Mouse (Mus musculus) hindbrain, postnatal 0 days (tissue): ENCODE data around the gene Foxp1. TPM values are rescaled to one million over a fixed set of nuclear protein-coding genes. Genes with fewer than 3 reads are reported as not detected.

Source experiments
- ATAC-seq: fragments of 200-750 bp; cut with Nextera tagmentation; 2 replicates; pipeline ENCODE4 v1.8.0; 2017; ENCODE audit warnings: mild to moderate bottlenecking, moderate TSS enrichment, moderate library complexity
- DNase-seq: peaks from one replicate; pipeline ENCODE4 v3.0.0-alpha.2; 2015; ENCODE audit warnings: low spot score
- H3K27ac ChIP-seq: fragments of 300-500 bp; sonication (generic); 2 replicates; pipeline ENCODE4 v1.5.1; 2014; ENCODE audit warnings: mild to moderate bottlenecking
- H3K27me3 ChIP-seq: fragments of 300-500 bp; sonication (generic); 2 replicates; pipeline ENCODE4 v1.6.1; 2014; ENCODE audit warnings: low read length, mixed read lengths; ENCODE audit not compliant: insufficient read depth
- H3K36me3 ChIP-seq: fragments of 300-500 bp; sonication (generic); 2 replicates; pipeline ENCODE4 v1.6.1; 2014; ENCODE audit warnings: low read length, mixed read lengths; ENCODE audit not compliant: insufficient read depth
- H3K4me1 ChIP-seq: fragments of 300-500 bp; sonication (generic); 2 replicates; pipeline ENCODE4 v1.6.1; 2014; ENCODE audit warnings: antibody characterized with exemption, low read length, mixed read lengths; ENCODE audit not compliant: insufficient read depth
- H3K4me2 ChIP-seq: fragments of 300-500 bp; sonication (generic); 2 replicates; pipeline ENCODE4 v1.6.1; 2014; ENCODE audit warnings: low read depth, mild to moderate bottlenecking, low read length, moderate library complexity, mixed read lengths
- H3K4me3 ChIP-seq: fragments of 300-500 bp; sonication (generic); 2 replicates; pipeline ENCODE4 v1.5.1; 2014; ENCODE audit warnings: low read length
- H3K9ac ChIP-seq: fragments of 300-500 bp; sonication (generic); replicated peaks from 2 replicates; pipeline ENCODE4 v1.6.1; 2014; ENCODE audit warnings: mild to moderate bottlenecking, low read length, moderate library complexity, mixed read lengths
- H3K9me3 ChIP-seq: fragments of 300-500 bp; sonication (generic); 2 replicates; pipeline ENCODE4 v1.6.1; 2016; ENCODE audit warnings: low read length, mixed read lengths
- CTCF ChIP-seq: IDR thresholded peaks from 2 replicates; pipeline ENCODE4 v1.5.1; 2016; ENCODE audit warnings: antibody characterized with exemption, control low read depth, low read depth
- WGBS: fragments of 180-500 bp; shearing (Covaris S2); extraction: QIAGEN DNeasy Blood & Tissue Kit; methylation state at CpG from one replicate; pipeline ENCODE4 v1.1.7; 2014; 5-methylcytosine and 5-hydroxymethylcytosine counted together
- polyA plus RNA-seq: library from polyadenylated mRNA; unstranded; fragments of >200 nt; fragmentation: Nextera tagmentation; extraction: Ambion mirVana; gene quantifications from 2 replicates; pipeline ENCODE4 v1.2.1, GENCODE M21; 2015
- total RNA-seq: library from RNA; depleted of rRNA; stranded (reverse); fragments of >200 nt; gene quantifications from 2 replicates; pipeline ENCODE4 v1.2.3, GENCODE M21; 2014

Foxp1 gene
- total and polyA plus RNA-seq, 2 experiments from 2014 or later: 53.6 to 54.8 TPM

DNA sequence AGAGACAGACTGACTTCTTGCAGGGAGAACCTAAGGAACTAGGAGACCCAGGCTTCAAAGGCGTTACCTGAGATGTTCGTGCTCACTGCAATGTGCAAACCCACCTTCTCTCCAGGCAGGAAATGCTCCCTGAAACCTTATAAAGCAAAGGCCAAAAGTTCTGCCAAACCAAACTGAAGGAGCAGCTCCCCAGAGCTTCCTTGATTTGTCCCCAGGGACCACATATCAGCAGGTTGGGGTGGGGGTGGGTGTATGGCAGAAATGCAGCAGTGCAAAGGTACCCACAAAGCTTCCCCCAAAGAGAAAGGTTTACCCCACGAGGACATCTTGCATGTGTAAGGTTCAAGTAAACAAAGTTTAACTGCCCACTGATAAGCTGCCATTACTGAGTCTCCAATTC, 184.3 kb downstream of the Foxp1 start:
- Histone ChIP-seq H3K9ac (no peak overlapping the region), H3K27ac (no peak overlapping the region), H3K4me2 (no peak overlapping the region), H3K27me3 (no peaks in the 10 kb centered on the region), H3K9me3 (no peaks in the 10 kb centered on the region), H3K4me1 (no peaks in the 10 kb centered on the region), H3K4me3 (no peak overlapping the region), H3K36me3 (no peaks in the 10 kb centered on the region)
- DNase-seq (no peak), ATAC-seq (no peak)
- WGBS: 59% methylated on average over 3 of the region's 3 CpGs
- no peak for TF ChIP-seq CTCF

- Histone ChIP-seq H3K4me3 (no peak overlapping the region), H3K4me2 (no peak overlapping the region), H3K36me3 (no peaks in the 10 kb centered on the region), H3K27me3 (no peaks in the 10 kb centered on the region), H3K4me1 (no peaks in the 10 kb centered on the region), H3K9me3 (no peaks in the 10 kb centered on the region), H3K27ac (no peak overlapping the region), H3K9ac (no peak overlapping the region)
- no peak for ATAC-seq
- no peak for DNase-seq
- WGBS: 61% methylated on average over 6 of the region's 6 CpGs
- TF ChIP-seq CTCF: no peak
Observed at GRCm38 (mm10) chr6:99337575-99337974, 184.9 kb downstream of the Foxp1 start.

DNA sequence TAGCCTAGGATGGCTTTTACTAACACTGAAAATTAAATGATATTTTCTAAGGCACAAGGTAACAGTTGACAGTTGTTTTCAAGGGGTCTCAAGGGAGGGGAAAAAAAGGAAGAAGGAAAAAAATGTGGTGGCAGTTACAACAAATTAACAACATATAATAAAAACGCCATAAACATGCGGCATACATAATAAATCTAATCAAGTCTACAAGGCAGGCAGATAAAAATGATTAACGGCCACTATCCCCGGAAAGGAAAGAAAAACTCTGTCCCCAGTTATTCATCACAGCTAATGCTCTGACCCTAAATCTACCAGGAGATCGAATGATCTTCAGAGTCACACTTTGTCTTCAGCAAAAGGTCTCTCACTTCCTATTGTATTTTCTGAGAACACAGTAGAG, 186.3 kb downstream of the Foxp1 start:
- no peak for DNase-seq
- no peak overlapping the region for H3K27ac ChIP-seq
- no peak overlapping the region for H3K4me2 ChIP-seq
- 62% methylated on average over 5 of the region's 5 CpGs for WGBS
- H3K4me3 ChIP-seq: no peak overlapping the region
- no peaks in the 10 kb centered on the region for H3K4me1 ChIP-seq
- H3K9ac ChIP-seq: no peak overlapping the region
- H3K27me3 ChIP-seq: no peaks in the 10 kb centered on the region
- no peak for TF ChIP-seq CTCF
- no peaks in the 10 kb centered on the region for H3K36me3 ChIP-seq
- no peak for ATAC-seq
- H3K9me3 ChIP-seq: no peaks in the 10 kb centered on the region

- TF ChIP-seq CTCF: no peak
- ATAC-seq: no peak
Observed at GRCm38 (mm10) chr6:99335174-99335830, 187.2 kb downstream of the Foxp1 start.

GRCm38 (mm10) chr6:99334255-99334654, 188.3 kb downstream of the Foxp1 start:
- Histone ChIP-seq H3K4me1 (no peaks in the 10 kb centered on the region), H3K9me3 (no peaks in the 10 kb centered on the region), H3K4me2 (no peak overlapping the region), H3K4me3 (no peak overlapping the region), H3K27ac (no peak overlapping the region), H3K36me3 (no peaks in the 10 kb centered on the region), H3K27me3 (no peaks in the 10 kb centered on the region), H3K9ac (no peak overlapping the region)
- DNase-seq (no peak), ATAC-seq (no peak)
- WGBS: 98% methylated on average over 3 of the region's 3 CpGs
- TF ChIP-seq CTCF: no peak

More at GRCm38 (mm10) chr6:99335174-99335830, 187.2 kb downstream of the Foxp1 start:
- Histone ChIP-seq H3K9me3 (no peaks in the 10 kb centered on the region), H3K4me3 (no peak overlapping the region), H3K36me3 (no peaks in the 10 kb centered on the region), H3K27me3 (no peaks in the 10 kb centered on the region), H3K4me1 (no peaks in the 10 kb centered on the region), H3K27ac (no peak overlapping the region), H3K9ac (no peak overlapping the region), H3K4me2 (no peak overlapping the region)
- no peak for DNase-seq
- WGBS: 71% methylated on average over 13 of the region's 13 CpGs

GRCm38 (mm10) chr6:99333127-99333526, 189.4 kb downstream of the Foxp1 start:
- no peak for TF ChIP-seq CTCF
- Histone ChIP-seq H3K9me3 (no peaks in the 10 kb centered on the region), H3K4me2 (no peak overlapping the region), H3K9ac (no peak overlapping the region), H3K27ac (no peak overlapping the region), H3K27me3 (no peaks in the 10 kb centered on the region), H3K4me1 (no peaks in the 10 kb centered on the region), H3K4me3 (no peak overlapping the region), H3K36me3 (no peaks in the 10 kb centered on the region)
- WGBS: 89% methylated on average over 5 of the region's 5 CpGs
- DNase-seq (no peak), ATAC-seq (no peak)

DNA sequence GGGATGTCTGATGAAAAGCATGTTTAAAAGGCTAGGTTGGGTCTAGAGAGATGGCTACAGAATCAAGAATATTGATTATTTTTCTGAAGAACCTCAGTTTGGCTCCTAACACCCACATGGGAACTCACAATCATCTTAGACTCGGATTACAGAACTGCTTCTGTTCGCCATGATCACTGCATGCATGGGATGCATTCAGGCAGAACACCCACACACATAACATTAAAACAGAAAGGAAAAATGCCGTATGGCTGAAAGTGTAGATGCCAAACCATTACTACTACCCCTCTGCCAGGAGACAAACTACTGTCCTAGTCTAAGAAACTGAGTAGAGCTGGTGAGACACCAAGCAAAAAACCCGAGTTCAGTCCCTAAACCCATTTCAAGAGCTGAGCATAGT, 192.4 kb downstream of the Foxp1 start:
- WGBS: 89% methylated on average over 4 of the region's 4 CpGs
- H3K9me3 ChIP-seq: no peaks in the 10 kb centered on the region
- no peak for ATAC-seq
- H3K4me2 ChIP-seq: no peak overlapping the region
- no peak overlapping the region for H3K27ac ChIP-seq
- no peaks in the 10 kb centered on the region for H3K4me1 ChIP-seq
- H3K36me3 ChIP-seq: no peaks in the 10 kb centered on the region
- H3K4me3 ChIP-seq: no peak overlapping the region
- DNase-seq: no peak
- no peaks in the 10 kb centered on the region for H3K27me3 ChIP-seq
- H3K9ac ChIP-seq: no peak overlapping the region
- TF ChIP-seq CTCF: no peak
